Mouse (Mus musculus): ENCODE results near the gene Brpf1. TPM values are rescaled to one million over a fixed set of nuclear protein-coding genes. Genes with fewer than 3 reads are reported as not detected.

The Brpf1 gene
- total RNA-seq, 2 experiments from 2014 or later: 36.3 to 39.4 TPM

DNA sequence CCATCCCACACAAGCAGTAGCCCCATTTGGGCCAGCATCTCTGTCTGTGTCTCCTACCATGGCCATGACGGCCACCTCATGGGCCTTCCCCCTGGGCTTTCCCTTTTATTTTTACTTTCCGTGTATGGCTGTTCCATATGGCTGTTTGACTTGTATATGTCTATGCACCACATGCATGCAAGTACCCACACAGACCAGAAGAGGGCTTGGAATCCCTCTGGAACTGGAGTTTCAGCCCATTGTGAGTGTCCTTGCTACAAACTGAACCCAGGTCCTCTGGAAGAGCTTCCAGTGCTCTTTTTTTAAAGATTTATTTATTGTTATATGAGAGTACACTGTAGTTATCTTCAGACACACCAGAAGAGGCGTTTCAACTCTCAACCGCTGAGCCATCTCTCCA is 54.5 kb downstream of the Brpf1 start:
- no peak for DNase-seq

DNA sequence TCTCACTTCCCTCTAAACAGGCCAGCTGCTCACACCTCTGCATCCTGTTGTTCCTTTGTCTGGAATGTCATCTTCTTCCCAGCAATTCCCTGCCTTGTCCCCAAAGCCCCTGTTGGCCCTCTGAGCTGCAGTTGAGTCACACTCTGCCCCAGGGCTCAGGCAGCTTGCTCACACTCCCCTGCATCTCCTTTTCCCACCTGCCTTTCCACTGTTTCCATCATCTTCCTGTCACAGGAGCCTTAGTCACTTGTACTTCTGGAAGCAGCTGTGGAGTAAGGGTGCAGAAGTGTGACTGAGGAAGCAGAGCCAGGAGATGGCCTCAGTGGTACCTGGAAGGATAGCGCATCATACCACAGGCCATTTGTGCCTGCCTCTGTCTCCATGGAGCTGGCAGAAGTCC is 55.3 kb downstream of the Brpf1 start:
- DNase-seq: no peak

DNA sequence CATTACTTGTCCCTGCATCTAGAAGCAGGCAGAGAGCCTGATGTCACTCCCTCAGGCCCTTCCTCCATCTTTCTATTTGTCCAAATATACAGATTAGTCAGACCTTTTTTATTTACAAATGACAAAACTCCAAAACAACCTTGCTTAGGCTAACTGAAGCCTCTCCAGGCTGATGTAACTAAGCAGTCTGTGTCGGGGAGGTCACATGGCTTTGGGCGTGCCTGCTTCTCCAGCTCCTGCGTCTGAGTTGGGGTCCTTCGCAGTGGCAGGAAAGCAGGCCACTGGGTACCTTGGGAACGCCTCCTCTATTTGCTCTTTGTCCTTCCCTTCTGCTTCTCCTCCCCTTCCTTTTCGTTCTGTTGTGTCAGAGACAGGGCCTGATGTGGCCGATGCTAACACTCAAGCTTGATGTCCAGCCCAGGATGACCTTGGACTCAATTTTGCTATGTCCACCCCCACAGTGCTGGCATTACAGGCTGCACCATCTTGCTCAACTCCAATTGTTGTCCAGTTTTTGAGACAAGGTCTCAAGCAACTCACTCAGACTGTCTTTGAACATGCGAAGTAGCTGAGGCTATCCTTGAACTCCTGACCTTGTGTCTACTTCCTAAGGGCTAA is 57.7 kb downstream of the Brpf1 start:
- no peak for DNase-seq

DNA sequence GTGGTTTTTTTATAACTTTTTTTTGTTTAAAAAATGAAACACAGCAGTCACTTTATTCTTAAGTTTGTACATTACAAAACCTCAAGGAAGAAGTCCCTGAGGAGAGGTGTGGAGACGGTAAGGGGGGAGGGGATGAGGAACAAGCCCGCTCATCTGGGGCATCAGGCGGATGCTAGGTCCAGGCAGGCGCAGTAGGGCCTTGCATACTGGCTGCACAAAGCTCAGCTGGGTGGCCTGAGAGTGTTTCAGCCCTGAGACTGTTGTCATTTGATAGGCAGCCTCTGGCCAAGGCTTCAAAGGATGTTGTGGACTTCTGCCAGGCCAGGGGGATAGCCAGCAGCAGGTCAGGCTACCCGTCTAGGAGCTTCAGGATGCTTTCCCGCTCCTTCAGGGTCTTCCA is 59.7 kb downstream of the Brpf1 start:
- no peak for DNase-seq

DNA sequence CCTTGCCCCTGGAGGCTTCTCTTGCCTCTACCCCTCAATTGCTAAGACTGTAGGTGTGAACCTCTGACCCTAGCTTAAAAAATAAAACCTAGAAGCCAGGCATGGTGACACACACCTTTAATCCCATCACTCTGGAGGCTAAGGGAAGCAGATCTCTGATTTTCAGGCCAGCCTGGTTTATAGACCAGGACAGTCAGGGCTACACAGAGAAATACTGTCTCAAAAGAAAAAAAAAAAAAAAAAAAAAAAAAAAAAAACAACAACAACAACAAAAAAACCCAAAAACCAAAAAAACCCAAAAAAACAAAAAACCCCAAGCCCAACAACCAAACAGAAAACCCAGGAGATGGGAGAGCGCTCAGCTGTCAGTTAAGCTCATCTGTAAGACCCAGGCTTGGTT is 60.6 kb downstream of the Brpf1 start:
- no peak for DNase-seq

DNA sequence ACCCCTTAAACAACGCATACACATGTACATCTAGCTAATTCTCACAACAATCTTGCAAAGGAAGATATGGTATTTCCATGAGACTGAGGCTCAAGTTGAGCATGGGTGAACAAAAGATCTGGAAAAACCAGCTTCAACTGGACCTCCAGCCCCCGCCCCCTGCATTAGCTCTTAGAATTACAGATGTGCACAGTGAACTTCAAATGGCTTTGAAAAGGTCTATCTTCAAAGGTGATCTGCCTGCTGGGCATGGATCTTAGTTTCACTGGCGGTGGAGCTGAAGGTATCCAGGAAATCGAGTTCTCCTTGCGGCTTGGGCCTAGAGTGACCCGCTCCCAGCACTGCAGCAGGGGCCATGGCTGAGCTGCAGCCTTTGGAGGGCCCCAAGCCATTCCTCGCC is 61.2 kb downstream of the Brpf1 start:
- DNase-seq: no peak

DNA sequence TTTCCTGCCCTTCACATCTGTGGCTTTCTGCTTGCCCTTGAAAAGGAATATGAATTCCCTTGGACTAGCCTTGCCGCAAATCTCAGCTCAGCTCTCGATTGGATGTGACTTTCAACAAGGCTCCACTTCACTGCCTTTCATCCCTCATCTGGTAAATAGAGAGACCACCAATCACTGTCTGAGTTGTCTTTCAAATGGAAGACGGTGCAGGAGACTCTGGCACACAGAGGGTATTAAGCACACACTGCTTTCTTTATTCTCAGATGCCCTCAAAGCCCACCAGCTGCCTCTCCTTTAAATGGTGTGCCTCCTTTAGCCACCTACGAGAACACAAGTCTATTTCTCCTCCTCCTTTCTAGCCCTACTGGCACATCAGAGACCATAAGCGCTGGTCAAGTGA is 61.6 kb downstream of the Brpf1 start:
- no peak for DNase-seq

DNA sequence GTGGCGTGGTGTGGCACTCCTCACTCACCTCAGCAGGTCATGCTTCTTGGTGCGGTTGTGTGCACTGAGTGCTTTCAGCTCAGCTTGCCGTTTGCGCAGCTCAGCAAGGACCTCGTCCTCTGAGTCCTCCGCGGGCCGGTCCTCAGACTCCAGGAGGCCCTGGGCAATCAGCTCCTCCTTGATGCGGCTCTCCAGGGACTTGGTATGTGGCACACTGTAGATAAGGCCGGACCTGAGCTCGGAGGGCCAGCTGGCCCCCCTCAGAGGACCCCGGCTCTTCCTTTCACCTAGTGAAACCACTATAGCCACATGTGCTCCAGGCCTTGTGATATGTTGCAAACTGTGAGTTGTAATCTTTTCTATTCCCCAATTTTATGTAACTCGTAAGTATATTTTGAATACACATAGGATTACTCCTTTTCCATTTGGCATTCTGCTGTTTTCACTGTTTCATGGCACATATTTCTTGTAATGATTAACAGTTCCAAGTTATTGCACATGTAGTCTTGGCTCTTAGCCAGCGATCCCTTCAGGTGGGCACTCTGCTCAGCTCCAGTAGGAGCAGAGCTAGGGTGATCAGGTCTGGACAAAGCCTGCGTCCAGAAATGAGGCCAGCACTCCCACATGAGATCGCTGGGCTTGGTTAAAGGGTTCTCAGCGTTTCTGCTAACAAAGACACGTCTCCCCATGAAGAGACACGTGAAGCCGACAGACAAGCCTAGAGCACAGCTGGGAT is 63.4 kb downstream of the Brpf1 start:
- DNase-seq: no peak

DNA sequence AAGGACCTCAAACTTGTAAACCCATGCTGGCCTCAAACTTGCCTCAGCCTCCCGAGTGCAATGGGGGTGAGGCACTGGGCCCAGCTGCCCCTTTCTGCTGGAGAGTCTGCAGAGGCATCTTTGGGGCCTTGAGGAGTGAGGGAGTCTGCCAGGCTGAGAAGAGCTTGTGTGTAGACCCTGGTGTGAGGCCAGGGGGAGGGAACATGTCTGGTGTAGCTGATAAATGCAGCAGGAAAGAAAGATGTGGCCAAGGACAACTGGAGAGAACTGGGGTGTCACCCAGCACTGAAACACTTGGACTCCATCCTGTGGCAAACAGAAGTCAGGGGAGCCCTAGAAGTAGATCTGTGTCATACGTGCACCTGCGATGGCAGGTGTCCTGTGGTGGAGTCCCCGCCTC is 66.6 kb downstream of the Brpf1 start:
- DNase-seq: no peak

Other genes starting within 250 kb of the Brpf1 start
- gene Setd5, start 229.8 kb upstream of the Brpf1 start, total RNA-seq (2021): 100 to 1,000 TPM; 103 to 117 TPM
- gene Lhfpl4, start 111.8 kb upstream of the Brpf1 start, total RNA-seq (2021): 10 to 100 TPM; 75.6 to 78.2 TPM
- 10 to 100 TPM; 12.6 to 14.5 TPM for gene Mtmr14, start 69.3 kb upstream of the Brpf1 start, total RNA-seq (2021)
- 10 to 100 TPM; 17.6 to 22.7 TPM for gene Cpne9, start 24.8 kb upstream of the Brpf1 start, total RNA-seq (2021)
- gene Ogg1, start 19.8 kb downstream of the Brpf1 start, total RNA-seq (2021): 1 to 10 TPM; 8.3 to 9.5 TPM
- gene Camk1, start 36.8 kb downstream of the Brpf1 start, total RNA-seq (2021): 10 to 100 TPM; 48.6 to 50.1 TPM
- gene Tada3, start 70.7 kb downstream of the Brpf1 start, total RNA-seq (2021): 10 to 100 TPM; 53.4 to 56.1 TPM
- 100 to 1,000 TPM; 296 to 329 TPM for gene Arpc4, start 71.0 kb downstream of the Brpf1 start, total RNA-seq (2021)
- 10 to 100 TPM; 17.8 to 19.3 TPM for gene Ttll3, start 82.1 kb downstream of the Brpf1 start, total RNA-seq (2021)
- 10 to 100 TPM; 31.1 to 32.4 TPM for gene Rpusd3, start 112.2 kb downstream of the Brpf1 start, total RNA-seq (2021)
- gene Cidec, start 128.6 kb downstream of the Brpf1 start, total RNA-seq (2021): not detected
- gene Jagn1, start 135.4 kb downstream of the Brpf1 start, total RNA-seq (2021): 10 to 100 TPM; 43.4 to 50.6 TPM
- gene Il17re, start 151.3 kb downstream of the Brpf1 start, total RNA-seq (2021): under 1 TPM; 0.25 to 0.27 TPM
- 1 to 10 TPM; 6.4 to 9.7 TPM for gene Il17rc, start 164.3 kb downstream of the Brpf1 start, total RNA-seq (2021)
- gene Creld1, start 176.2 kb downstream of the Brpf1 start, total RNA-seq (2021): 100 to 1,000 TPM; 122 to 133 TPM
- gene Prrt3, start 194.8 kb downstream of the Brpf1 start, total RNA-seq (2021): 10 to 100 TPM; 52.8 to 54.1 TPM
- 10 to 100 TPM; 75.1 to 82.0 TPM for gene Emc3, start 224.5 kb downstream of the Brpf1 start, total RNA-seq (2021)
- gene Fancd2, start 224.5 kb downstream of the Brpf1 start, total RNA-seq (2021): 1 to 10 TPM; 1.9 to 2.5 TPM

All from layer of hippocampus, postnatal 36 days (tissue).